Mouse (Mus musculus) brown adipose tissue, adult 24 weeks (tissue): ENCODE results near the gene Actl6b. TPM values are rescaled to one million over a fixed set of nuclear protein-coding genes. Genes with fewer than 3 reads are reported as not detected.
"Not testable (repeated sequence)": the region's sequence is repeated elsewhere in the genome, so short reads cannot be mapped to it uniquely, and the experiment has no call there.

Experiments used
- H3K27ac ChIP-seq: fragments of 200-500 bp; replicated peaks from 2 replicates; pipeline ENCODE4 v1.5.1; 2012; ENCODE audit warnings: low read depth, mild to moderate bottlenecking, low read length
- H3K4me1 ChIP-seq: fragments of 200-500 bp; 2 replicates; pipeline ENCODE4 v1.6.1; 2012; ENCODE audit warnings: low read length, mixed read lengths; ENCODE audit not compliant: control insufficient read depth, insufficient read depth, insufficient read length
- H3K4me3 ChIP-seq: fragments of 200-500 bp; 2 replicates; pipeline ENCODE4 v1.5.1; 2012; ENCODE audit warnings: low read depth, mild to moderate bottlenecking, low read length, moderate library complexity; ENCODE audit not compliant: insufficient read depth
- polyA plus RNA-seq: library from polyadenylated mRNA; stranded (reverse); fragments of >200 nt; gene quantifications from 2 replicates; pipeline ENCODE4 v1.2.4, GENCODE M21; 2012; ENCODE audit not compliant: missing spikeins, insufficient read depth, insufficient read length

Actl6b gene
- polyA plus RNA-seq, 1 experiment = not detected

GRCm38 (mm10) chr5:137598100-137598826 lies 44.9 kb downstream of the Actl6b start:
- H3K4me1 ChIP-seq = peaks cover 10% of the 10 kb centered on the region
- no peak overlapping the region for H3K27ac ChIP-seq
- no peak overlapping the region for H3K4me3 ChIP-seq

GRCm38 (mm10) chr5:137599600-137599999 lies 46.3 kb downstream of the Actl6b start:
- Histone ChIP-seq H3K4me1 (peaks cover 10% of the 10 kb centered on the region), H3K4me3 (peak overlapping the region; percentile 92), H3K27ac (no peak overlapping the region)

- H3K27ac ChIP-seq = peak overlapping the region; percentile 62
- peaks cover 10% of the 10 kb centered on the region for H3K4me1 ChIP-seq
- H3K4me3 ChIP-seq = peak overlapping the region; percentile 92
Observed at GRCm38 (mm10) chr5:137600281-137600618, 46.9 kb downstream of the Actl6b start.

GRCm38 (mm10) chr5:137600619-137601364 lies 47.5 kb downstream of the Actl6b start, which contains the start of gene Mospd3:
Gene Mospd3, minus strand, starts transcription at chr5:137601058.
- Histone ChIP-seq H3K4me1 (peaks cover 10% of the 10 kb centered on the region), H3K4me3 (peak within 1 kb of the TSS; percentile 92), H3K27ac (peak within 1 kb of the TSS; percentile 100)

GRCm38 (mm10) chr5:137601365-137601729 lies 48.0 kb downstream of the Actl6b start:
- Histone ChIP-seq H3K4me3 (peak overlapping the region; percentile 60), H3K27ac (peak overlapping the region; percentile 67), H3K4me1 (peaks cover 10% of the 10 kb centered on the region)

- H3K27ac ChIP-seq = no peak overlapping the region
- no peak overlapping the region for H3K4me3 ChIP-seq
- H3K4me1 ChIP-seq = peaks cover 15% of the 10 kb centered on the region
Observed at GRCm38 (mm10) chr5:137607860-137608653, 54.7 kb downstream of the Actl6b start.

GRCm38 (mm10) chr5:137608654-137609190 lies 55.4 kb downstream of the Actl6b start:
- H3K4me3 ChIP-seq = peak overlapping the region; percentile 48; the same call in 1 of the 2 replicates
- no peak overlapping the region for H3K27ac ChIP-seq
- peaks cover 17% of the 10 kb centered on the region for H3K4me1 ChIP-seq

GRCm38 (mm10) chr5:137609292-137609691 lies 56.0 kb downstream of the Actl6b start:
- H3K27ac ChIP-seq = no peak overlapping the region
- peaks cover 20% of the 10 kb centered on the region for H3K4me1 ChIP-seq
- peak overlapping the region; percentile 48 for H3K4me3 ChIP-seq

GRCm38 (mm10) chr5:137610056-137610455 lies 56.7 kb downstream of the Actl6b start:
- peak overlapping the region; percentile 53 for H3K27ac ChIP-seq
- H3K4me3 ChIP-seq = peak overlapping the region; percentile 48
- H3K4me1 ChIP-seq = peaks cover 20% of the 10 kb centered on the region

GRCm38 (mm10) chr5:137610548-137611244 lies 57.4 kb downstream of the Actl6b start:
- Histone ChIP-seq H3K27ac (peak overlapping the region; percentile 83), H3K4me1 (peaks cover 20% of the 10 kb centered on the region), H3K4me3 (peak overlapping the region; percentile 48)

GRCm38 (mm10) chr5:137611245-137611602 lies 57.9 kb downstream of the Actl6b start:
- peak overlapping the region; percentile 83 for H3K27ac ChIP-seq
- H3K4me3 ChIP-seq = peak overlapping the region; percentile 48
- H3K4me1 ChIP-seq = peaks cover 20% of the 10 kb centered on the region

- no peak overlapping the region for H3K4me3 ChIP-seq
- peak overlapping the region; percentile 55 for H3K27ac ChIP-seq
- H3K4me1 ChIP-seq = peaks cover 20% of the 10 kb centered on the region
Observed at GRCm38 (mm10) chr5:137613076-137613475, 59.8 kb downstream of the Actl6b start.

GRCm38 (mm10) chr5:137613550-137613949 lies 60.2 kb downstream of the Actl6b start, which contains the start of gene Pcolce:
Gene Pcolce, minus strand, starts transcription at chr5:137613784.
- Histone ChIP-seq H3K27ac (peak within 1 kb of the TSS; percentile 71), H3K4me3 (no peak within 1 kb of the TSS), H3K4me1 (peaks cover 20% of the 10 kb centered on the region)

GRCm38 (mm10) chr5:137614921-137615320 lies 61.6 kb downstream of the Actl6b start:
- H3K4me3 ChIP-seq, H3K27ac ChIP-seq: not testable (repeated sequence)
- H3K4me1 ChIP-seq = peaks cover 13% of the 10 kb centered on the region
